21 mouse cellular contexts compared by ENCODE assay signal in the genomic region with DNA sequence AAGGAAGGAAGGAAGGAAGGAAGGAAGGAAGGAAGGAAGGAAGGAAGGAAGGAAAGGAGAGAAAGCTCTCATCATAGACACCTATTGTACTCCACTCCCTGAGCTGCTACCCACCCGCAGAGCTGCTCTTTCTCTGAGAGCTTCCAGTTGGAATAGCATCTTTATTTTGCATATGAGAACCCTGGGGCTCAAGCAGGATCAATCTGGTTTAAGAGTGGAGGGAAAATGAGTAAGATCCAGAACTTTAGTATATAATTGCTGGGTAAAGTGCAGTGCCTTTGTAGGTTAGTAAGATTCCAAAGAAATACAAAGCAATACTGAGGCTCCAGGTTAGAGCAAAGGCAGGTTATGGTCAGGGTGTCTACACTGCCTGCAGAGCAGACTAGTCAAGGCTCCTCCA. TPM values are rescaled to one million over a fixed set of nuclear protein-coding genes. Genes with fewer than 3 reads are reported as not detected.
A peak's percentile ranks its signal among the peaks of the same experiment; 100 is the strongest.
DNase-seq lines count a peak whose midpoint lies in the region; ATAC-seq and TF ChIP-seq lines count a peak whose summit lies in the region.
"Had no signal": no experiment of that assay in that cellular context is flagged by ENCODE, and none has a peak within 500 bp of the region (broad histone marks: within the 10 kb centered on the region; RNA-seq: fewer than 3 reads in every experiment).

No protein-coding gene starts in this region.

- H3K9me3 ChIP-seq in ES-E14 (ENCODE audit: control insufficient read depth, insufficient read depth, low read depth, low read length) = no peaks in the 10 kb centered on the region
- H3K9me3 ChIP-seq: embryonic facial prominence, embryonic 10.5 days; embryonic facial prominence, embryonic 12.5 days; forebrain, embryonic 10.5 days; forebrain, embryonic 12.5 days had no signal

- H3K36me3 ChIP-seq in ES-E14 (ENCODE audit: control insufficient read depth, insufficient read depth, low read length, poor library complexity, severe bottlenecking) = no peaks in the 10 kb centered on the region
- H3K36me3 ChIP-seq: embryonic facial prominence, embryonic 10.5 days; embryonic facial prominence, embryonic 12.5 days; forebrain, embryonic 10.5 days; forebrain, embryonic 12.5 days had no signal

- H3K9ac ChIP-seq in ES-E14 (ENCODE audit: insufficient read depth, low read depth, low read length, poor library complexity, severe bottlenecking) = no peak overlapping the region
- H3K9ac ChIP-seq: embryonic facial prominence, embryonic 12.5 days; forebrain, embryonic 12.5 days had no signal

- no peak overlapping the region for H3K4me3 ChIP-seq in ES-E14 (ENCODE audit: insufficient read depth in 1 of 2, low read depth in 1 of 2, low read length in 2 of 2, poor library complexity in 1 of 2, severe bottlenecking in 1 of 2)
- H3K4me3 ChIP-seq: embryonic facial prominence, embryonic 10.5 days; embryonic facial prominence, embryonic 12.5 days; erythroblast, embryonic 14.5 days; forebrain, embryonic 10.5 days; forebrain, embryonic 12.5 days had no signal

- no peak for ATAC-seq in erythroblast, adult 5-6 weeks (replicated peaks; ENCODE audit: low FRiP score, poor library complexity, severe bottlenecking)
- ATAC-seq: forebrain, embryonic 14.5 days; forebrain, embryonic 16.5 days had no signal

- DNase-seq in testis, postnatal 10 days (ENCODE audit: low spot score) = peak; percentile 2
- DNase-seq in testis, postnatal 14 days (ENCODE audit: low spot score) = no peak
- DNase-seq in ES-E14 (ENCODE audit: low read depth, low spot score) (no peak), ZHBTc4 (ENCODE audit: low read depth, low spot score) (peak; percentile 75)
- DNase-seq in kidney, postnatal 4 days = no peak
- DNase-seq: adrenal gland, adult 2 months; adrenal gland, postnatal 10 days; adrenal gland, postnatal 25 days; cerebellum, adult 11 months; cerebellum, adult 18-20 months; cerebellum, adult 8-10 months; cerebellum, postnatal 10 days had no signal

- H3K27ac ChIP-seq in ES-E14 (ENCODE audit: insufficient read depth, low read depth, low read length, poor library complexity, severe bottlenecking) = peak overlapping the region; percentile 51; the same call in 1 of the 2 replicates
- H3K27ac ChIP-seq: embryonic facial prominence, embryonic 10.5 days; embryonic facial prominence, embryonic 12.5 days; forebrain, embryonic 10.5 days; forebrain, embryonic 12.5 days had no signal

- in situ Hi-C loops in ES-E14 (cut with MboI; ENCODE audit: low sequenced_read_pairs in 2 of 2, unreplicated experiment in 2 of 2) = no loop called here

- H3K4me1 ChIP-seq in ES-E14 (ENCODE audit: control insufficient read depth in 2 of 2, insufficient read depth in 2 of 2, low read length in 2 of 2, poor library complexity in 1 of 2) = peaks cover 0 to 16% of the 10 kb centered on the region in 2 experiments; a peak in 2 of 4 replicates
- H3K4me1 ChIP-seq: embryonic facial prominence, embryonic 10.5 days; embryonic facial prominence, embryonic 12.5 days; forebrain, embryonic 10.5 days; forebrain, embryonic 12.5 days had no signal

TF ChIP-seq in ES-E14, 5 proteins besides CTCF, POLR2A, EP300 and RAD21:
- no peak for TF ChIP-seq ZC3H11A (IDR thresholded peaks at IDR 0.05; ENCODE audit: borderline replicate concordance, low read depth, low read length)
- TF ChIP-seq ZNF384 (IDR thresholded peaks at IDR 0.05; ENCODE audit: low read depth, low read length) = no peak
- no peak for TF ChIP-seq MAFK (IDR thresholded peaks at IDR 0.05; ENCODE audit: insufficient read depth, low read depth, low read length)

RNA-seq across cellular contexts. Expression of gene Grin2a, which starts 6.2 kb away (rescaled TPM):
- 0.32 and 0.62 TPM in 2 replicates for total RNA-seq in ES-E14 (2012; rRNA removed)
- not detected in 2 replicates for total RNA-seq in erythroblast, adult 5-6 weeks (2015; ENCODE audit: low replicate concordance)
- total RNA-seq in erythroblast, adult 5-6 weeks (2017; ENCODE audit: low replicate concordance) = under 0.01 TPM in 1 of 2 replicates, not detected in the other
- total RNA-seq: MEL had no signal

Comparison
In these comparisons a context has a peak if more than half of its experiments do, and no peak if none do; other contexts are left out.
1. DNase-seq: peak in testis, postnatal 10 days (single experiment) and ZHBTc4 (single experiment); none in testis, postnatal 14 days (single experiment), ES-E14 (single experiment) and kidney, postnatal 4 days (0 of 2).